Mouse (Mus musculus): ENCODE measurements around the gene Trabd2b. TPM values are rescaled to one million over a fixed set of nuclear protein-coding genes. Genes with fewer than 3 reads are reported as not detected.

Trabd2b gene
- total and polyA plus RNA-seq, 2 experiments from 2014 or later: 4.5 to 10.5 TPM

- no peaks in the 10 kb centered on the region for H3K9me3 ChIP-seq (replicated peaks; ENCODE audit: control insufficient read depth, low read length)
- no peaks in the 10 kb centered on the region for H3K36me3 ChIP-seq (replicated peaks; ENCODE audit: control insufficient read depth, insufficient read depth, low read length)
- no peak overlapping the region for H3K4me2 ChIP-seq (ENCODE audit: low read depth, low read length)
- peaks cover 49% of the 10 kb centered on the region for H3K4me1 ChIP-seq (ENCODE audit: control insufficient read depth, insufficient read depth)
- WGBS: 25% methylated on average over 6 of the region's 6 CpGs
- TF ChIP-seq CTCF (IDR thresholded peaks at IDR 0.05; ENCODE audit: low read depth): no peak
- TF ChIP-seq EP300 (IDR thresholded peaks at IDR 0.05; ENCODE audit: low read depth): no peak
- DNase-seq (ENCODE audit: low spot score) (no peak), ATAC-seq (ENCODE audit: insufficient read depth, low read depth) (no peak)
- peak overlapping the region; percentile 63 for H3K27ac ChIP-seq (ENCODE audit: low read depth)
- H3K4me3 ChIP-seq (ENCODE audit: low read depth, low read length): no peak overlapping the region
- H3K27me3 ChIP-seq (ENCODE audit: control insufficient read depth, insufficient read depth, low read length): no peaks in the 10 kb centered on the region
- H3K9ac ChIP-seq (replicated peaks; ENCODE audit: low read depth, low read length): no peak overlapping the region
Observed at GRCm38 (mm10) chr4:114467371-114468094, 61.0 kb downstream of the Trabd2b start.

- no peaks in the 10 kb centered on the region for H3K9me3 ChIP-seq (replicated peaks; ENCODE audit: control insufficient read depth, low read length)
- H3K4me3 ChIP-seq (ENCODE audit: low read depth, low read length): no peak overlapping the region
- H3K27ac ChIP-seq (ENCODE audit: low read depth): peak overlapping the region; percentile 63
- 19% methylated on average over 7 of the region's 7 CpGs for WGBS
- peak; percentile 22; the same call in 1 of the 2 replicates for ATAC-seq (ENCODE audit: insufficient read depth, low read depth)
- no peak for TF ChIP-seq EP300 (IDR thresholded peaks at IDR 0.05; ENCODE audit: low read depth)
- TF ChIP-seq CTCF (IDR thresholded peaks at IDR 0.05; ENCODE audit: low read depth): no peak
- H3K4me2 ChIP-seq (ENCODE audit: low read depth, low read length): no peak overlapping the region
- no peaks in the 10 kb centered on the region for H3K36me3 ChIP-seq (replicated peaks; ENCODE audit: control insufficient read depth, insufficient read depth, low read length)
- no peaks in the 10 kb centered on the region for H3K27me3 ChIP-seq (ENCODE audit: control insufficient read depth, insufficient read depth, low read length)
- DNase-seq (ENCODE audit: low spot score): no peak
- H3K9ac ChIP-seq (replicated peaks; ENCODE audit: low read depth, low read length): no peak overlapping the region; the same call in 1 of the 2 replicates
- peaks cover 44% of the 10 kb centered on the region for H3K4me1 ChIP-seq (ENCODE audit: control insufficient read depth, insufficient read depth)
Observed at GRCm38 (mm10) chr4:114468095-114468429, 61.5 kb downstream of the Trabd2b start.

- Histone ChIP-seq H3K27me3 (ENCODE audit: control insufficient read depth, insufficient read depth, low read length) (no peaks in the 10 kb centered on the region), H3K4me3 (ENCODE audit: low read depth, low read length) (no peak overlapping the region), H3K36me3 (replicated peaks; ENCODE audit: control insufficient read depth, insufficient read depth, low read length) (no peaks in the 10 kb centered on the region), H3K9me3 (replicated peaks; ENCODE audit: control insufficient read depth, low read length) (no peaks in the 10 kb centered on the region), H3K9ac (replicated peaks; ENCODE audit: low read depth, low read length) (no peak overlapping the region), H3K4me1 (ENCODE audit: control insufficient read depth, insufficient read depth) (peaks cover 40% of the 10 kb centered on the region), H3K4me2 (ENCODE audit: low read depth, low read length) (no peak overlapping the region), H3K27ac (ENCODE audit: low read depth) (no peak overlapping the region)
- ATAC-seq (ENCODE audit: insufficient read depth, low read depth): no peak
- 17% methylated on average over 1 of the region's 1 CpGs for WGBS
- DNase-seq (ENCODE audit: low spot score): no peak
- no peak for TF ChIP-seq CTCF (IDR thresholded peaks at IDR 0.05; ENCODE audit: low read depth)
- no peak for TF ChIP-seq EP300 (IDR thresholded peaks at IDR 0.05; ENCODE audit: low read depth)
Observed at GRCm38 (mm10) chr4:114469881-114470280, 63.4 kb downstream of the Trabd2b start.

GRCm38 (mm10) chr4:114472143-114472542 lies 65.6 kb downstream of the Trabd2b start:
- Histone ChIP-seq H3K36me3 (replicated peaks; ENCODE audit: control insufficient read depth, insufficient read depth, low read length) (no peaks in the 10 kb centered on the region), H3K4me2 (ENCODE audit: low read depth, low read length) (no peak overlapping the region), H3K9me3 (replicated peaks; ENCODE audit: control insufficient read depth, low read length) (no peaks in the 10 kb centered on the region), H3K9ac (replicated peaks; ENCODE audit: low read depth, low read length) (no peak overlapping the region; the same call in 1 of the 2 replicates), H3K27ac (ENCODE audit: low read depth) (peak overlapping the region; percentile 40), H3K4me3 (ENCODE audit: low read depth, low read length) (no peak overlapping the region), H3K4me1 (ENCODE audit: control insufficient read depth, insufficient read depth) (peaks cover 24% of the 10 kb centered on the region), H3K27me3 (ENCODE audit: control insufficient read depth, insufficient read depth, low read length) (no peaks in the 10 kb centered on the region)
- DNase-seq (ENCODE audit: low spot score) (peak; percentile 79), ATAC-seq (ENCODE audit: insufficient read depth, low read depth) (peak; percentile 90)
- TF ChIP-seq EP300 (IDR thresholded peaks at IDR 0.05; ENCODE audit: low read depth) (no peak), CTCF (IDR thresholded peaks at IDR 0.05; ENCODE audit: low read depth) (peak; percentile 77)
- WGBS: 54% methylated on average over 5 of the region's 5 CpGs

- Histone ChIP-seq H3K4me1 (ENCODE audit: control insufficient read depth, insufficient read depth) (peaks cover 15% of the 10 kb centered on the region), H3K4me3 (ENCODE audit: low read depth, low read length) (no peak overlapping the region), H3K9ac (replicated peaks; ENCODE audit: low read depth, low read length) (no peak overlapping the region), H3K4me2 (ENCODE audit: low read depth, low read length) (no peak overlapping the region), H3K9me3 (replicated peaks; ENCODE audit: control insufficient read depth, low read length) (no peaks in the 10 kb centered on the region), H3K27me3 (ENCODE audit: control insufficient read depth, insufficient read depth, low read length) (no peaks in the 10 kb centered on the region), H3K27ac (ENCODE audit: low read depth) (no peak overlapping the region), H3K36me3 (replicated peaks; ENCODE audit: control insufficient read depth, insufficient read depth, low read length) (no peaks in the 10 kb centered on the region)
- ATAC-seq (ENCODE audit: insufficient read depth, low read depth): no peak
- no peak for DNase-seq (ENCODE audit: low spot score)
- no peak for TF ChIP-seq EP300 (IDR thresholded peaks at IDR 0.05; ENCODE audit: low read depth)
- no peak for TF ChIP-seq CTCF (IDR thresholded peaks at IDR 0.05; ENCODE audit: low read depth)
- 83% methylated on average over 3 of the region's 3 CpGs for WGBS
Observed at GRCm38 (mm10) chr4:114476316-114476715, 69.8 kb downstream of the Trabd2b start.

Data from heart, postnatal 0 days (tissue).